Mouse (Mus musculus): ENCODE results near the gene Pias3.

- TF ChIP-seq CTCF (IDR thresholded peaks at IDR 0.05; ENCODE audit: borderline replicate concordance, extremely low read depth, insufficient read depth, insufficient read length) (no peak), POLR2A (IDR thresholded peaks at IDR 0.05; ENCODE audit: borderline replicate concordance, extremely low read depth, insufficient read depth, insufficient read length, poor library complexity, severe bottlenecking) (no peak)
These were observed 20.5 kb upstream of the Pias3 start for GRCm38 (mm10) chr3:96675690-96676089.

Measured in brain, embryonic 14.5 days (tissue).